Mouse (Mus musculus) embryonic facial prominence, embryonic 10.5 days (tissue): ENCODE measurements at regions not wholly inside any gene's neighbourhood (a gene's known extent, or its start where the extent isn't known, plus 50 kb on each side); places are given as distances from the start of the nearest gene placed in this dataset.

ENCODE experiments used
- DNase-seq: peaks from one replicate; pipeline ENCODE4 v3.0.0-alpha.2; 2017; ENCODE audit warnings: low spot score
- H3K27ac ChIP-seq: fragments of 300-500 bp; sonication (generic); replicated peaks from 2 replicates; pipeline ENCODE4 v1.5.1; 2016; ENCODE audit warnings: mild to moderate bottlenecking
- H3K27me3 ChIP-seq: fragments of 300-500 bp; sonication (generic); replicated peaks from 2 replicates; pipeline ENCODE4 v1.6.1; 2016; ENCODE audit warnings: low read depth, mild to moderate bottlenecking; ENCODE audit not compliant: poor library complexity, severe bottlenecking
- H3K36me3 ChIP-seq: fragments of 300-500 bp; sonication (generic); replicated peaks from 2 replicates; pipeline ENCODE4 v1.6.1; 2016; ENCODE audit warnings: mild to moderate bottlenecking, moderate library complexity
- H3K4me1 ChIP-seq: fragments of 300-500 bp; sonication (generic); 2 replicates; pipeline ENCODE4 v1.6.1; 2016
- H3K4me3 ChIP-seq: fragments of 300-500 bp; sonication (generic); 2 replicates; pipeline ENCODE4 v1.5.1; 2016; ENCODE audit warnings: mild to moderate bottlenecking, moderate library complexity
- H3K9me3 ChIP-seq: fragments of 300-500 bp; sonication (generic); 2 replicates; pipeline ENCODE4 v1.6.1; 2016; ENCODE audit warnings: mild to moderate bottlenecking
- WGBS: fragments of 180-500 bp; shearing (Covaris S2); methylation state at CpG from one replicate; pipeline ENCODE4 v1.1.7; 2016; 5-methylcytosine and 5-hydroxymethylcytosine counted together

DNA sequence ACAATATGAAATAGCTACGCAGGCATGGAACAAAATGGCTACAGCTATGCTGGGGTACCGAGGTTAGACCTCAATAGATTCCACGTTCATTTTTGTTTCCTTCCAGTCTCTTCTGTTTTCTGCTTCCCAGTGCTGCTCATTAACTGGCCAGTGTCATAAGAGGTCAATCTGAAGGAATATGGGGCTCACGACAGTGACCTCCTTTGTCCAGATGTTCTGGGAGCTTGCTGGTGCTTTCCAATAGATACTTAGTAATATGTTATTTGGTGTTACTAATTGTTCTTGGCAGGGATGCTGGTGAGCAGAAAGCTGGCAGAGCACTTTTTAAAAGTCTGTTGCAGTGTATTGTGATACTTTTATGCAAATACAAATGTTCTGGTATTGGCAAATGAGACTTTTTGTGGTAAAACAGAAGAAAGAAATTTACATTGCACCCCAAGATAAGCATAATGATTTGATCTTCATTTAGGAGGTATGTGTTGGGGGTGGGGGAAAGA lies 95.8 kb upstream of the Arg1 start:
- H3K36me3 ChIP-seq = no peaks in the 10 kb centered on the region
- peaks cover 9% of the 10 kb centered on the region; the same call in 1 of the 2 replicates for H3K4me1 ChIP-seq
- H3K27me3 ChIP-seq = no peaks in the 10 kb centered on the region
- 85% methylated on average over 4 of the region's 4 CpGs for whole genome bisulfite sequencing
- H3K9me3 ChIP-seq = peaks cover 3% of the 10 kb centered on the region; the same call in 1 of the 2 replicates
- no peak overlapping the region for H3K27ac ChIP-seq
- DNase-seq = no peak
- no peak overlapping the region for H3K4me3 ChIP-seq

DNA sequence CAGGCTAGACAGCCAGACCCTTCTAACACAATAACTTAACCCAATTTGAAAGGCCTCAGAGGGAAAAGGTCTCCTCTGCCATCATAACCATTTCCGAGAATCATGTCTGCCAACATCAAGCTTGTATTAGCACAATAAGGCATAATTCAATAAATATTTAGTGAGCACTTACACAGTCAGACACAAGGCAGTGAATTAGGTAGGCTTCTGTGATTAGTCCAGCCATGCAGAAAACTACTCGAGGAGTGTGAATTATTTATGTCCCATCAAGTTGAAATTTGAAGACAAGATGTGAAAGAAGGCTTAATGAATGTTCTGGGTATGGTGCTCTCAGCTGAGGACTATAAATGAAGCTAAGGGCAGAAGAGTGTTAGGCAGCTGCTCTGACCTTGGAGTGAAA lies 91.7 kb upstream of the Arg1 start:
- Histone ChIP-seq H3K9me3 (no peaks in the 10 kb centered on the region), H3K27me3 (no peaks in the 10 kb centered on the region), H3K4me1 (peaks cover 9% of the 10 kb centered on the region; the same call in 1 of the 2 replicates), H3K4me3 (no peak overlapping the region), H3K27ac (no peak overlapping the region), H3K36me3 (no peaks in the 10 kb centered on the region)
- WGBS = 77% methylated on average over 2 of the region's 2 CpGs
- no peak for DNase-seq

DNA sequence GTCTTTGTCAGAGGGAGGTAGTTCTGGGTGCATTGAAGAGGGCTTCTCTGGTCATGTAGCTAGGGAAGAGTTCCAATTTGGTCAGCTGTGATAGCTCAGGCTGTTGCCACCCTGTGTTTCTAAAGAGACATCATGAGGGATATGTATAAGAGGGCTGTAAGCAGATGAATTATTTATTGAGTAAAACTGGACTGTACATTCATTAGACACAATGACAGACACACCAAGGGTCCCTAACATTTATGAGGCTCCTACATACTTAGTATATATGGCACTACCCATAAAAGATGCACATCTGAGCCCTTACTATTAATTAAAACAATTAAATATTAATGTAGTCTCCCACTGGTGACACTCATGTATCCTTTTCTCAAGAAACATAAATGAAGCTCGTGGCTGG lies 90.6 kb upstream of the Arg1 start:
- no peak overlapping the region for H3K4me3 ChIP-seq
- WGBS = 90% methylated on average over 1 of the region's 1 CpGs
- peaks cover 3% of the 10 kb centered on the region; the same call in 1 of the 2 replicates for H3K4me1 ChIP-seq
- no peaks in the 10 kb centered on the region for H3K27me3 ChIP-seq
- no peak for DNase-seq
- H3K27ac ChIP-seq = no peak overlapping the region
- H3K9me3 ChIP-seq = no peaks in the 10 kb centered on the region
- no peaks in the 10 kb centered on the region for H3K36me3 ChIP-seq

DNA sequence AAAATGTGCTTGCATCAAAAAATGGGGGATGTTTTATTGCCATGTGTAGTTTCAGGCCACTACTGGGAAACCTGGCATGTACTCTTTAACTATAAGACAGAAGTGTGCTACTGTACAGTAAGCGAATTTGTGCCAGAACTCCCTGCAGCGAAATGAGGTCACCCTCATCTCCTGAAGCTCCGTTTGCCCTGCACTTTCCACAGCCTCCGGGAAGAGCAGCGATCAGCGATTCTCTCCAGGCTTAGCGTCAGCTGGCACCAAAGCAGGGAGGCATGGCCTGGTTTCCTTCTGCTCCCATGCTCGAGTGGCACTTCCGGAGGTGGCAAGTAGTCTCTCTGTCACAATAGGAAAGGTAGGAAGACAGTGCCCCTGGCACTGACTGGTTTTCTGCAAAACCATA lies 88.8 kb upstream of the Arg1 start:
- H3K36me3 ChIP-seq = no peaks in the 10 kb centered on the region
- H3K4me1 ChIP-seq = peaks cover 6% of the 10 kb centered on the region
- H3K9me3 ChIP-seq = no peaks in the 10 kb centered on the region
- H3K27me3 ChIP-seq = no peaks in the 10 kb centered on the region
- no peak overlapping the region for H3K27ac ChIP-seq
- H3K4me3 ChIP-seq = no peak overlapping the region
- 77% methylated on average over 9 of the region's 9 CpGs for WGBS
- DNase-seq = no peak

DNA sequence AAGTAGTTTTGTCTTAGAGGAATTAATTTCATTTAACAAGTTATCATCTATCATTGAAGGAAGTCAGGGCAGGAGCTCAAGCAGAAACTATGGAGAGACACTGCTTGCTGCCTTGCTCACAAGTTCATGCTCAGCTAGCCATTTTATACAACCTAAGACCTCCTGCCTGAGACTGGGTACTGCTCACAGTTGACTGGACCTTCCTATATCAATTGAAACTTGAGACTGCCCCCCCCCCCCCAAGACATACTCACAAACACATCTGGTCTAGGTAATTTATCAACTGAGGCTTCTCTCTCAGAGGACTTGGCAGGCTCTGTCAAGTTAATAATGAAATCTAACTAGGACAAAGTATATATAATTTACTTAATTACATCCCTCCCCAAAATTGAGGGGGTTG lies 84.8 kb upstream of the Arg1 start:
- no peak for DNase-seq
- H3K4me1 ChIP-seq = peaks cover 3% of the 10 kb centered on the region; the same call in 1 of the 2 replicates
- no peaks in the 10 kb centered on the region for H3K27me3 ChIP-seq
- no peaks in the 10 kb centered on the region for H3K9me3 ChIP-seq
- no peak overlapping the region for H3K27ac ChIP-seq
- no peaks in the 10 kb centered on the region for H3K36me3 ChIP-seq
- H3K4me3 ChIP-seq = no peak overlapping the region

DNA sequence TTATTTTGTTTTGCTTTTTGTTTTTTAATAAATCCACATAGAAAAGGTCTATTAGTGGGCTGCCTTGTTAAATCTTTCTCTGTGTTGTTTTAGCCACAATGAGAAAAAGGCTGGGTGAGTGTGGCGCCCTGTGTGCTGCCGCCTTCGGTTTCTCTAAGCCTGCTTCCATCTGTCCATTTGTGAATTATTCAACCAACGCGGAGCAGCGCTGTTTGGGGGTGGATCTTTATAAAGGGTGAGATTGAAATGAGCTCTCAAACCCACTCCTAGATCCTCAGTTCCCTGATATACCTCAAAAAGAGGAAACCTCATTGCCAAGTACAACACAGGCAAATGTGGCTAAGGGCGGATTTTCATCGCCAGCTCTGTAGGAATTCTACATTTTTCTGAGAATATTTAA lies 74.0 kb upstream of the Arg1 start:
- Histone ChIP-seq H3K4me3 (no peak overlapping the region), H3K27ac (no peak overlapping the region), H3K9me3 (no peaks in the 10 kb centered on the region), H3K27me3 (no peaks in the 10 kb centered on the region), H3K36me3 (no peaks in the 10 kb centered on the region), H3K4me1 (no peaks in the 10 kb centered on the region)
- WGBS = 86% methylated on average over 8 of the region's 8 CpGs
- no peak for DNase-seq

DNA sequence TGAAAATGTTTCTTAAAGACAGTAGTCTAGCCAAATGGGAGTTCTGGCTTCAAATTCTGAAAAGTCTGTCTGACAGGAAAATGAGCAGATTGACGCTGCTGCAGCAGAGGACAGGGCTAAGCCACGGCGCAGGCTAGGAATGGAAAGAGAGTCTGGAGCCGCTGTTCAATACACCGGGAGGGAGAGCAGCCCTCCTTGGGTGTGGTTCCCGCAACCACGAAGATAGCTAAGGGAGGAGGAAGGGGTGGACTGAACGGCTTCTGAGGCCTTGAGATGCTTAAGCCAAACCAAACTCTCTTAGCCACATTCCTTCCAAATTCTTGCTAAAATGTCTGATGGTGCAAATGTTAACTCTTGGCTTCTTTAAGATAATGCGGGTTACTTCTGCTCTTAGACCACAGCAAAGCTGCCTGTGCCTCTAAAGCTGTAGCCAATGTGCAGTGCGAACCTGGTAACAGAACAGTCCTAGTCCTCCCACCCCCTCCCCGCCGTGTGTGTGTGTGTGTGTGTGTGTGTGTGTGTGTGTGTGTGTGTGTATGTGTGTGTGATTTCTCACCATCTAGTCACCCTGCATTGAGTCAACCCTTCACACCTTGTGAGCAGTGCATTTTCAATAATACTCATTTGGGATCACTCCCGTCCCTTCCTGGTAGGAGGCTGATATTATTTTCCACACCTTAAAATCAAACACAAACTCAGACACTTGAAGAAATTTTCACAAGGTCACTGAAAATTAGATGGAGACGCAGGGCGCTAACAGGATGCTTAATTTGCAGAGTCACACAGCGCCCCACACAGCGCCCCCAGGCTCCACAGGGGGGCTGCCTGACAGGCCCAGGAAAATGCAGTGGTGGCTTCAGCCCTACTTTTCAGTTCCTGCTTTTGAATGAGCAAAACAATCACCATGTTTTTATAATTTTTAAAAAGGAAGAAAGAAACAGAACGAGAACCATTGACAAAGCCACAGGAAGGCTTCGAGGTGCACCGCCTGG lies 73.2 kb upstream of the Arg1 start:
- WGBS = 77% methylated on average over 20 of the region's 20 CpGs
- H3K4me1 ChIP-seq = no peaks in the 10 kb centered on the region
- H3K27ac ChIP-seq = no peak overlapping the region
- DNase-seq = no peak
- no peaks in the 10 kb centered on the region for H3K27me3 ChIP-seq
- H3K36me3 ChIP-seq = no peaks in the 10 kb centered on the region
- no peaks in the 10 kb centered on the region for H3K9me3 ChIP-seq
- no peak overlapping the region for H3K4me3 ChIP-seq

DNA sequence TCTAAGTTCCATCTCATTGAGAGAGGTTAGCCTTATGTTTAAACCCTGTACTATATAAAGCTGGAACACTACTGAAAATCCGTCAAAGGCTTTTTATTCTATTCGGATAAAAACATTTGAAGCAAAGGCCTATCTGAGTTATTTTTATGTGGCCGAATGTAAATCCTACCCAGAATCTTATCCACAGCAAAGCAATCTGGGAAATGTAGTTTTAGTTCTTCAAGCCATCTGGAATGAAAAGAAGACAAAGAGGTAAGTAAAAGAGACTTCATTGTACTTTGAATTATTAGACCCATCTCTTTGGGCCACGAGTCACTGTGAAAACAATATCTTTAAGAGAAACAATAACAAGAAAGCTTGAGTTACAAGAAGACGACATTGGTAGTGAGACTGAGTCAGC lies 72.5 kb upstream of the Arg1 start:
- Histone ChIP-seq H3K27me3 (no peaks in the 10 kb centered on the region), H3K27ac (no peak overlapping the region), H3K4me3 (no peak overlapping the region), H3K9me3 (no peaks in the 10 kb centered on the region), H3K4me1 (no peaks in the 10 kb centered on the region), H3K36me3 (no peaks in the 10 kb centered on the region)
- DNase-seq = no peak
- 83% methylated on average over 5 of the region's 5 CpGs for WGBS

DNA sequence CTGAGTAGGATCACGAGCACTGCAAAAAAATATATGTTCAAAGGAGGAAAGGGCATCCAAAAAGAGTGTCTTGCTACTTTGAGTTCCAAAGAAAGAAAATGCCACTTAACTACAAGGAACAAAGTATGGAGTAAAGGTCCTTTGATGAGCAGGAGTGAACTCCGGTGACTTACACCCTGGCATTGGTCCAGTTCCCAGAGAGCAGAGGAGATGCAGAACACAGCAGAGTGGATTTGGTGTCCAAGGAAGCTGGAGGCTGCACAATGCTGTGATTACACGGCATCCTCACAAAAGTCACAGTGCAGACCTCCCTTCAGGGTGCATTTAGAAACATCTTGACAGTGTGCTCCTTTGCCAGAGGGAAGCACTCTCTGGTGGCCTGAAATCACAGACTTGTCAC lies 70.4 kb upstream of the Arg1 start:
- Histone ChIP-seq H3K36me3 (no peaks in the 10 kb centered on the region), H3K27me3 (no peaks in the 10 kb centered on the region), H3K4me3 (no peak overlapping the region), H3K27ac (no peak overlapping the region), H3K9me3 (no peaks in the 10 kb centered on the region), H3K4me1 (no peaks in the 10 kb centered on the region)
- WGBS = 93% methylated on average over 3 of the region's 3 CpGs
- no peak for DNase-seq

DNA sequence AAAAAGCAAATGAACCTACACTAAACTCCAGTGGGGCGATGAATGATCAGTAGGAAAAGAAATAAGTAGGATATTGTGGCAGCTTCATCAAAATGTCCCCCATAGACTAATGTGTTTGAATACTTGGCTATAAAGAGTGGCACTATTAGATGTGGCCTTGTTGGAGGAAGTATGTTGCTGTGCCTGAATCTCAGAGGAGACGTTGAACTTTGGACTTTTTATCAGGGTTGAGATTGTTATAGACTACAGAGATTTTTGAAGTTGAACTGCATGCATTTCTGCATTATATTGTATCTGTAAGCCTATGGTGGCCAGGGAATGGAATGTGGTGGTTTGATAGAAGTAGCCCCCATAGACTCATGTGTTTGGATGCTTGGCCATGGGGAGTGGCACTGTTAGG lies 68.5 kb upstream of the Arg1 start:
- Histone ChIP-seq H3K27me3 (no peaks in the 10 kb centered on the region), H3K9me3 (no peaks in the 10 kb centered on the region), H3K4me3 (no peak overlapping the region), H3K36me3 (no peaks in the 10 kb centered on the region), H3K27ac (no peak overlapping the region), H3K4me1 (no peaks in the 10 kb centered on the region)
- 93% methylated on average over 2 of the region's 2 CpGs for WGBS
- no peak for DNase-seq

DNA sequence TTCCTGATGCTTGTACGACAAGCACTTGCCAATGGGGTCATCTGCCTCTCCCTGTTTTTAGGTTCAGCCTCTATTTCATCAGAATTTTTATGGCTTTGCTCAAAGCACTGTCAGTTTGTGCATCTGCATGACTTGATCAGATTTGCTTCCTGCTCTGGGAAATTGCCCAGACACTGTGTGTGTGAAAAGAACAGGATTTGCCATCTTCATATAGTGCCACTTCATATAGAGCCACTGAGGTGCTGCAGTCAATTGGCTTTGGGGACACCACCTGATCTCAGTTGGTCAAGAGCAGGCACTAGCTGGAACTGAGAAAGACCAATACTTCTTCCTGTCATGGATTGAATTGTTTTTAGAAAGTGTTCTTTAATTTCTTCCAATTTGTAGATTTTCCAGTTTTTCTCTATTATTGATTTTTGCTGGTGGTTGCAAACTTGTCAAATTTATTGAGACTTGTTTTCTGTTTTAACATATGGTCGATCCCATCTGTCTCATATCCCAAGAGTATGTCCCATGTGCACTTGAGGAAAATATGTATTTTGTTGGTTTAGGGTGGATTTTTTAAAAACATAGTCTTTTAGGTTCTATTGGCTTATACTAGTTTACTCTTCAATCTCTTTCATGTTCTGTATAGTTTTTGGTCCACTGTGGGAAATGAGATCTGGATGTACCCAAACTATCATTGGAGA lies 62.8 kb upstream of the Arg1 start:
- no peaks in the 10 kb centered on the region for H3K4me1 ChIP-seq
- H3K27me3 ChIP-seq = no peaks in the 10 kb centered on the region
- DNase-seq = no peak
- no peak overlapping the region for H3K27ac ChIP-seq
- H3K9me3 ChIP-seq = no peaks in the 10 kb centered on the region
- WGBS = 88% methylated on average over 2 of the region's 2 CpGs
- no peak overlapping the region for H3K4me3 ChIP-seq
- no peaks in the 10 kb centered on the region for H3K36me3 ChIP-seq

DNA sequence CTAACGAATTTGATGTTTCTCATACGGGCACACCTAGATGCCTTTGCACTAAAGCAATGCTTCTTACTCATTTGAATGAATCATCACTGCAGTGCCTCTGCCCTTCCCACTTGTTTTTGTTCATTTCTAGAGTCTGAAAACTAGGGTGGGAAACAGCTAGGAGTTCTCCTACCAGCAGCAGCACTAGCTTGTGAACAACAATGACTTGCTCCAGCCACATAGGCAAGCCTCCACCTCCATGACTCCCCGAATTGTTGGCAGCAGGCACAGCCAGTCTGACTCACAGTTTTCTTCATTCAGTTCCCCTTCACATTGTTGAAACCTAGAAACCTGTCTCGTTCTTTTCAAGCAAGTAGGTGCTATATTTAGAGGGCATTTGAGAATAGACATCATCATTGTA lies 57.5 kb upstream of the Arg1 start:
- no peak overlapping the region for H3K4me3 ChIP-seq
- 91% methylated on average over 4 of the region's 4 CpGs for WGBS
- no peaks in the 10 kb centered on the region for H3K36me3 ChIP-seq
- DNase-seq = no peak
- H3K4me1 ChIP-seq = no peaks in the 10 kb centered on the region
- no peak overlapping the region for H3K27ac ChIP-seq
- H3K27me3 ChIP-seq = no peaks in the 10 kb centered on the region
- peaks cover 10% of the 10 kb centered on the region; the same call in 1 of the 2 replicates for H3K9me3 ChIP-seq

DNA sequence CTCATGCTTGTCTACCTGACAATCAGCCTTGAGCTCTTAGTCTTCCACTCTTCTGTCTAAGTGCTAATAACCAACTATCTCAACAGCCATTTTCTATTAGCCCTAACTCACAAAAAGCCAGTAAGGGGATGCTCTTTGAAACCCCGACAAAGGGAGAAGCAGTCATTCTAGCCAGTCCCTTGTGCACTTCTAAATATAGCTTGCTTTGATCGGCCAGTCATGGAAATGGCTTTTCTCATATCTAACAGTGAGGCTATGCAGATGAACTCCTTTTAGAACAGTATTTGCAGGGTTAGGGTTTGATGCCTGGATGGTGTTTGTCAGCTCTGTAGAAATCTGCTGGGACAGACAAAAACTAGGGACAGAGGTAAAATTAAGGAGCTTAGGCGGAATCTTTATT lies 54.5 kb upstream of the Arg1 start:
- no peak for DNase-seq
- Histone ChIP-seq H3K4me1 (no peaks in the 10 kb centered on the region), H3K9me3 (peaks cover 10% of the 10 kb centered on the region; the same call in 1 of the 2 replicates), H3K36me3 (no peaks in the 10 kb centered on the region), H3K4me3 (no peak overlapping the region), H3K27me3 (no peaks in the 10 kb centered on the region), H3K27ac (no peak overlapping the region)
- 89% methylated on average over 3 of the region's 3 CpGs for WGBS
